Mouse (Mus musculus) Patski (cell line): ENCODE measurements at regions not wholly inside any gene's neighbourhood (a gene's known extent, or its start where the extent isn't known, plus 50 kb on each side); places are given as distances from the start of the nearest gene placed in this dataset.

Experiments
- ATAC-seq: fragments of 100-300 bp; one replicate; pipeline ENCODE4 v1.8.0; 2021
- CTCF ChIA-PET: fragments of 350-600 bp; sonication (Branson Sonifier 250); formaldehyde crosslinking; loops from one replicate; lab custom pipeline; 2022; ENCODE audit warnings: inconsistent platforms; lab: Charles Lee
- POLR2A ChIA-PET: fragments of 350-600 bp; sonication (Branson Sonifier 250); formaldehyde crosslinking; loops from one replicate; lab custom pipeline; 2022; ENCODE audit warnings: antibody characterized with exemption, inconsistent platforms; lab: Charles Lee
- DNase-seq: peaks from one replicate; pipeline ENCODE4 v3.0.0-alpha.2; 2011; ENCODE audit warnings: low read depth, low spot score
- H3K27me3 ChIP-seq: fragments of 371-371 bp; one replicate; pipeline ENCODE4 v1.5.1; 2021
- CTCF ChIP-seq: fragments of 100-300 bp; IDR thresholded peaks from one replicate; pipeline ENCODE4 v1.5.1; 2021
- in situ Hi-C: fragments of 300-500 bp; cut with MboI; formaldehyde crosslinking; loops from 3 replicates; pipeline ENCODE4 v1.11.1; 2018; ENCODE audit warnings: low pct_unique_long_range_greater_than_20kb, mixed read lengths

- in situ Hi-C loops = no loop called here
- DNase-seq (no peak), ATAC-seq (no peak)
- TF ChIP-seq CTCF = no peak
- ChIA-PET POLR2A (no interaction called here), CTCF (no interaction called here)
- no peaks in the 10 kb centered on the region for H3K27me3 ChIP-seq
Observed at GRCm38 (mm10) chr7:51791561-51791863, 70.3 kb upstream of the Gas2 start.
